Mouse (Mus musculus): ENCODE measurements around the gene Sdc4. TPM values are rescaled to one million over a fixed set of nuclear protein-coding genes. Genes with fewer than 3 reads are reported as not detected.
A peak's percentile ranks its signal among the peaks of the same experiment; 100 is the strongest.

The Sdc4 gene
- polyA plus RNA-seq, 1 experiment from 2014 or later, result 11.6 TPM

GRCm38 (mm10) chr2:164430697-164431096, 13.0 kb downstream of the Sdc4 start:
- no peaks in the 10 kb centered on the region for H3K9me3 ChIP-seq (ENCODE audit: control insufficient read depth, low read length)
- WGBS, result 11% methylated on average over 7 of the region's 7 CpGs
- H3K9ac ChIP-seq (ENCODE audit: low read depth, low read length), result no peak overlapping the region
- no peak overlapping the region for H3K4me3 ChIP-seq (ENCODE audit: low read depth, low read length)
- no peak overlapping the region for H3K4me2 ChIP-seq (replicated peaks; ENCODE audit: low read depth, low read length)
- peaks cover 2% of the 10 kb centered on the region; the same call in 1 of the 2 replicates for H3K36me3 ChIP-seq (ENCODE audit: control insufficient read depth, insufficient read depth, low read length)
- no peaks in the 10 kb centered on the region for H3K27me3 ChIP-seq (ENCODE audit: control insufficient read depth, insufficient read depth, low read length)
- H3K4me1 ChIP-seq (replicated peaks; ENCODE audit: control insufficient read depth, insufficient read depth, low read length), result 0 out of 2 replicates have a peak, but pooled peaks cover 5% of the 10 kb centered on the region
- no peak for ATAC-seq (ENCODE audit: low FRiP score)
- no peak overlapping the region for H3K27ac ChIP-seq (ENCODE audit: low read depth, low read length)
- DNase-seq (ENCODE audit: low spot score), result peak; percentile 33

GRCm38 (mm10) chr2:164429881-164430615, 13.6 kb downstream of the Sdc4 start:
- DNase-seq (ENCODE audit: low spot score) (no peak), ATAC-seq (ENCODE audit: low FRiP score) (no peak)
- Histone ChIP-seq H3K9me3 (ENCODE audit: control insufficient read depth, low read length) (no peaks in the 10 kb centered on the region), H3K27me3 (ENCODE audit: control insufficient read depth, insufficient read depth, low read length) (no peaks in the 10 kb centered on the region), H3K27ac (ENCODE audit: low read depth, low read length) (no peak overlapping the region), H3K36me3 (ENCODE audit: control insufficient read depth, insufficient read depth, low read length) (peaks cover 2% of the 10 kb centered on the region; the same call in 1 of the 2 replicates), H3K4me2 (replicated peaks; ENCODE audit: low read depth, low read length) (no peak overlapping the region), H3K4me3 (ENCODE audit: low read depth, low read length) (no peak overlapping the region), H3K4me1 (replicated peaks; ENCODE audit: control insufficient read depth, insufficient read depth, low read length) (0 out of 2 replicates have a peak, but pooled peaks cover 5% of the 10 kb centered on the region), H3K9ac (ENCODE audit: low read depth, low read length) (no peak overlapping the region)
- WGBS, result 42% methylated on average over 15 of the region's 15 CpGs

- H3K4me1 ChIP-seq (replicated peaks; ENCODE audit: control insufficient read depth, insufficient read depth, low read length), result 0 out of 2 replicates have a peak, but pooled peaks cover 5% of the 10 kb centered on the region
- peaks cover 2% of the 10 kb centered on the region; the same call in 1 of the 2 replicates for H3K36me3 ChIP-seq (ENCODE audit: control insufficient read depth, insufficient read depth, low read length)
- DNase-seq (ENCODE audit: low spot score) (no peak), ATAC-seq (ENCODE audit: low FRiP score) (no peak)
- no peaks in the 10 kb centered on the region for H3K9me3 ChIP-seq (ENCODE audit: control insufficient read depth, low read length)
- no peak overlapping the region for H3K4me3 ChIP-seq (ENCODE audit: low read depth, low read length)
- H3K4me2 ChIP-seq (replicated peaks; ENCODE audit: low read depth, low read length), result no peak overlapping the region
- no peak overlapping the region for H3K9ac ChIP-seq (ENCODE audit: low read depth, low read length)
- no peak overlapping the region for H3K27ac ChIP-seq (ENCODE audit: low read depth, low read length)
- no peaks in the 10 kb centered on the region for H3K27me3 ChIP-seq (ENCODE audit: control insufficient read depth, insufficient read depth, low read length)
- WGBS, result 48% methylated on average over 5 of the region's 5 CpGs
Measured at GRCm38 (mm10) chr2:164428451-164428850, 15.2 kb downstream of the Sdc4 start.

- Histone ChIP-seq H3K4me1 (replicated peaks; ENCODE audit: control insufficient read depth, insufficient read depth, low read length) (no peaks in the 10 kb centered on the region), H3K27me3 (ENCODE audit: control insufficient read depth, insufficient read depth, low read length) (no peaks in the 10 kb centered on the region), H3K27ac (ENCODE audit: low read depth, low read length) (no peak overlapping the region), H3K4me3 (ENCODE audit: low read depth, low read length) (no peak overlapping the region), H3K4me2 (replicated peaks; ENCODE audit: low read depth, low read length) (no peak overlapping the region), H3K9me3 (ENCODE audit: control insufficient read depth, low read length) (no peaks in the 10 kb centered on the region), H3K9ac (ENCODE audit: low read depth, low read length) (no peak overlapping the region), H3K36me3 (ENCODE audit: control insufficient read depth, insufficient read depth, low read length) (peaks cover 2% of the 10 kb centered on the region; the same call in 1 of the 2 replicates)
- ATAC-seq (ENCODE audit: low FRiP score) (no peak), DNase-seq (ENCODE audit: low spot score) (no peak)
- WGBS, result 89% methylated on average over 5 of the region's 5 CpGs
Measured at GRCm38 (mm10) chr2:164426952-164427351, 16.7 kb downstream of the Sdc4 start.

- ATAC-seq (ENCODE audit: low FRiP score) (no peak), DNase-seq (ENCODE audit: low spot score) (peak; percentile 16)
- Histone ChIP-seq H3K4me2 (replicated peaks; ENCODE audit: low read depth, low read length) (no peak overlapping the region), H3K27me3 (ENCODE audit: control insufficient read depth, insufficient read depth, low read length) (no peaks in the 10 kb centered on the region), H3K9me3 (ENCODE audit: control insufficient read depth, low read length) (no peaks in the 10 kb centered on the region), H3K4me1 (replicated peaks; ENCODE audit: control insufficient read depth, insufficient read depth, low read length) (no peaks in the 10 kb centered on the region), H3K4me3 (ENCODE audit: low read depth, low read length) (no peak overlapping the region), H3K36me3 (ENCODE audit: control insufficient read depth, insufficient read depth, low read length) (peaks cover 2% of the 10 kb centered on the region; the same call in 1 of the 2 replicates), H3K9ac (ENCODE audit: low read depth, low read length) (no peak overlapping the region), H3K27ac (ENCODE audit: low read depth, low read length) (no peak overlapping the region)
- 31% methylated on average over 12 of the region's 12 CpGs for WGBS
Measured at GRCm38 (mm10) chr2:164426121-164426520, 17.6 kb downstream of the Sdc4 start.

GRCm38 (mm10) chr2:164425401-164425800, 18.3 kb downstream of the Sdc4 start:
- no peaks in the 10 kb centered on the region for H3K9me3 ChIP-seq (ENCODE audit: control insufficient read depth, low read length)
- H3K27ac ChIP-seq (ENCODE audit: low read depth, low read length), result no peak overlapping the region
- no peak overlapping the region for H3K4me3 ChIP-seq (ENCODE audit: low read depth, low read length)
- no peaks in the 10 kb centered on the region for H3K27me3 ChIP-seq (ENCODE audit: control insufficient read depth, insufficient read depth, low read length)
- DNase-seq (ENCODE audit: low spot score) (no peak), ATAC-seq (ENCODE audit: low FRiP score) (no peak)
- H3K4me1 ChIP-seq (replicated peaks; ENCODE audit: control insufficient read depth, insufficient read depth, low read length), result no peaks in the 10 kb centered on the region
- 88% methylated on average over 5 of the region's 5 CpGs for WGBS
- H3K36me3 ChIP-seq (ENCODE audit: control insufficient read depth, insufficient read depth, low read length), result peaks cover 2% of the 10 kb centered on the region; the same call in 1 of the 2 replicates
- H3K4me2 ChIP-seq (replicated peaks; ENCODE audit: low read depth, low read length), result no peak overlapping the region
- no peak overlapping the region for H3K9ac ChIP-seq (ENCODE audit: low read depth, low read length)

- no peak overlapping the region for H3K9ac ChIP-seq (ENCODE audit: low read depth, low read length)
- no peaks in the 10 kb centered on the region for H3K4me1 ChIP-seq (replicated peaks; ENCODE audit: control insufficient read depth, insufficient read depth, low read length)
- no peak overlapping the region for H3K4me2 ChIP-seq (replicated peaks; ENCODE audit: low read depth, low read length)
- no peak for ATAC-seq (ENCODE audit: low FRiP score)
- no peaks in the 10 kb centered on the region for H3K27me3 ChIP-seq (ENCODE audit: control insufficient read depth, insufficient read depth, low read length)
- H3K36me3 ChIP-seq (ENCODE audit: control insufficient read depth, insufficient read depth, low read length), result peaks cover 2% of the 10 kb centered on the region; the same call in 1 of the 2 replicates
- no peak overlapping the region for H3K27ac ChIP-seq (ENCODE audit: low read depth, low read length)
- H3K4me3 ChIP-seq (ENCODE audit: low read depth, low read length), result no peak overlapping the region
- H3K9me3 ChIP-seq (ENCODE audit: control insufficient read depth, low read length), result no peaks in the 10 kb centered on the region
- 90% methylated on average over 8 of the region's 8 CpGs for WGBS
- DNase-seq (ENCODE audit: low spot score), result no peak
Measured at GRCm38 (mm10) chr2:164424406-164424805, 19.3 kb downstream of the Sdc4 start.

GRCm38 (mm10) chr2:164423464-164423863, 20.2 kb downstream of the Sdc4 start:
- ATAC-seq (ENCODE audit: low FRiP score), result no peak
- WGBS, result 89% methylated on average over 11 of the region's 11 CpGs
- Histone ChIP-seq H3K27me3 (ENCODE audit: control insufficient read depth, insufficient read depth, low read length) (no peaks in the 10 kb centered on the region), H3K4me3 (ENCODE audit: low read depth, low read length) (no peak overlapping the region), H3K4me2 (replicated peaks; ENCODE audit: low read depth, low read length) (no peak overlapping the region), H3K9ac (ENCODE audit: low read depth, low read length) (no peak overlapping the region), H3K27ac (ENCODE audit: low read depth, low read length) (no peak overlapping the region), H3K36me3 (ENCODE audit: control insufficient read depth, insufficient read depth, low read length) (no peaks in the 10 kb centered on the region), H3K9me3 (ENCODE audit: control insufficient read depth, low read length) (no peaks in the 10 kb centered on the region), H3K4me1 (replicated peaks; ENCODE audit: control insufficient read depth, insufficient read depth, low read length) (no peaks in the 10 kb centered on the region)
- no peak for DNase-seq (ENCODE audit: low spot score)
